Mouse (Mus musculus) kidney, adult 2 months (tissue): ENCODE measurements at regions not wholly inside any gene's neighbourhood (a gene's known extent, or its start where the extent isn't known, plus 50 kb on each side); places are given as distances from the start of the nearest gene placed in this dataset.

ENCODE experiments used
- CTCF ChIP-seq: fragments of 200-500 bp; conservative IDR thresholded peaks from 2 replicates; pipeline ENCODE4 v1.5.1; 2011; ENCODE audit warnings: low read depth, mild to moderate bottlenecking, control low read depth, low read length, moderate library complexity, mixed read lengths; ENCODE audit not compliant: insufficient read depth, insufficient read length
- POLR2A ChIP-seq: fragments of 200-500 bp; IDR thresholded peaks from one replicate; pipeline ENCODE4 v1.6.1; 2011; ENCODE audit warnings: low read depth, low read length, control low read depth

GRCm38 (mm10) chr6:6488191-6488590 is 90.3 kb downstream of the Sem1 start:
- TF ChIP-seq POLR2A = no peak
- no peak for TF ChIP-seq CTCF
